ENCODE assay signal across 8 mouse cellular contexts in genomic region chr2:149828911-149829310, GRCm38 (mm10). TPM values are rescaled to one million over a fixed set of nuclear protein-coding genes. Genes with fewer than 3 reads are reported as not detected.
DNase-seq lines count a peak whose midpoint lies in the region; ATAC-seq and TF ChIP-seq lines count a peak whose summit lies in the region.

Syndig1 (plus strand) TSS chr2:149829211.

- no peak for ATAC-seq in liver, embryonic 11.5 days (replicated peaks; ENCODE audit: low FRiP score)
- no peak for ATAC-seq in liver, postnatal 0 days
- no peak for ATAC-seq in forebrain, embryonic 13.5 days
- ATAC-seq in neural tube, embryonic 15.5 days (ENCODE audit: low FRiP score) = no peak

- H3K27ac ChIP-seq in liver, embryonic 11.5 days (ENCODE audit: low read depth, low read length) = no peak within 1 kb of the TSS
- H3K27ac ChIP-seq in liver, postnatal 0 days (ENCODE audit: low read depth) = no peak within 1 kb of the TSS
- no peak within 1 kb of the TSS for H3K27ac ChIP-seq in forebrain, embryonic 13.5 days
- peak within 1 kb of the TSS; percentile 82 for H3K27ac ChIP-seq in neural tube, embryonic 15.5 days (replicated peaks)

- no peak for TF ChIP-seq EP300 in liver, postnatal 0 days (IDR thresholded peaks at IDR 0.05; ENCODE audit: low read depth)

- DNase-seq in liver, embryonic 11.5 days (ENCODE audit: low spot score) = no peak
- DNase-seq in liver, postnatal 0 days = no peak
- no peak for DNase-seq in left cerebral cortex, adult 8-10 months (ENCODE audit: low spot score in 2 of 2)
- no peak for DNase-seq in spleen, postnatal 36 days (ENCODE audit: low spot score in 2 of 2)
- DNase-seq in cerebellum, postnatal 36 days = no peak
- DNase-seq in spleen, adult 12 weeks (ENCODE audit: low spot score) = no peak

- H3K36me3 ChIP-seq in liver, embryonic 11.5 days (ENCODE audit: control insufficient read depth, insufficient read depth, low read length) = no peaks in the 10 kb centered on the region
- H3K36me3 ChIP-seq in liver, postnatal 0 days (replicated peaks; ENCODE audit: insufficient read depth, low read length) = no peaks in the 10 kb centered on the region
- H3K36me3 ChIP-seq in forebrain, embryonic 13.5 days (ENCODE audit: poor library complexity, severe bottlenecking) = no peaks in the 10 kb centered on the region
- no peaks in the 10 kb centered on the region for H3K36me3 ChIP-seq in neural tube, embryonic 15.5 days

- H3K9me3 ChIP-seq in liver, embryonic 11.5 days (ENCODE audit: control insufficient read depth, low read length) = no peaks in the 10 kb centered on the region
- no peaks in the 10 kb centered on the region for H3K9me3 ChIP-seq in liver, postnatal 0 days (ENCODE audit: low read length)
- H3K9me3 ChIP-seq in forebrain, embryonic 13.5 days (replicated peaks) = no peaks in the 10 kb centered on the region
- H3K9me3 ChIP-seq in neural tube, embryonic 15.5 days (replicated peaks) = no peaks in the 10 kb centered on the region

- peaks cover 39% of the 10 kb centered on the region for H3K27me3 ChIP-seq in liver, embryonic 11.5 days (replicated peaks; ENCODE audit: control insufficient read depth, insufficient read depth, low read length)
- H3K27me3 ChIP-seq in liver, postnatal 0 days (ENCODE audit: insufficient read depth, low read length) = peaks cover 38% of the 10 kb centered on the region
- H3K27me3 ChIP-seq in forebrain, embryonic 13.5 days = peaks cover 43% of the 10 kb centered on the region
- H3K27me3 ChIP-seq in neural tube, embryonic 15.5 days (replicated peaks) = peaks cover 6% of the 10 kb centered on the region

- 65% methylated on average over 2 of the region's 2 CpGs for WGBS in liver, embryonic 11.5 days
- WGBS in liver, postnatal 0 days (ENCODE audit: insufficient replicate concordance) = 55% methylated on average over 2 of the region's 2 CpGs
- WGBS in forebrain, embryonic 13.5 days = 87% methylated on average over 2 of the region's 2 CpGs
- 71% methylated on average over 2 of the region's 2 CpGs for WGBS in neural tube, embryonic 15.5 days

- TF ChIP-seq CTCF in liver, postnatal 0 days (IDR thresholded peaks at IDR 0.05; ENCODE audit: low read depth) = no peak

- H3K4me1 ChIP-seq in liver, embryonic 11.5 days (replicated peaks; ENCODE audit: control insufficient read depth, insufficient read depth, low read length) = no peaks in the 10 kb centered on the region
- no peaks in the 10 kb centered on the region for H3K4me1 ChIP-seq in liver, postnatal 0 days (ENCODE audit: insufficient read depth)
- peaks cover 22% of the 10 kb centered on the region for H3K4me1 ChIP-seq in forebrain, embryonic 13.5 days
- peaks cover 26% of the 10 kb centered on the region for H3K4me1 ChIP-seq in neural tube, embryonic 15.5 days

- peak within 1 kb of the TSS; percentile 68 for H3K4me2 ChIP-seq in liver, embryonic 11.5 days
- H3K4me2 ChIP-seq in liver, postnatal 0 days (ENCODE audit: low read depth, low read length) = no peak within 1 kb of the TSS
- peak within 1 kb of the TSS; percentile 97 for H3K4me2 ChIP-seq in forebrain, embryonic 13.5 days
- peak within 1 kb of the TSS; percentile 92 for H3K4me2 ChIP-seq in neural tube, embryonic 15.5 days

- no peak within 1 kb of the TSS for H3K9ac ChIP-seq in liver, embryonic 11.5 days (ENCODE audit: low read depth, low read length)
- H3K9ac ChIP-seq in liver, postnatal 0 days (replicated peaks) = no peak within 1 kb of the TSS
- H3K9ac ChIP-seq in forebrain, embryonic 13.5 days = peak within 1 kb of the TSS; percentile 74; the same call in 1 of the 2 replicates
- peak within 1 kb of the TSS; percentile 67 for H3K9ac ChIP-seq in neural tube, embryonic 15.5 days (replicated peaks)

- H3K4me3 ChIP-seq in liver, embryonic 11.5 days (ENCODE audit: low read depth, low read length) = no peak within 1 kb of the TSS; the same call in 1 of the 2 replicates
- H3K4me3 ChIP-seq in liver, postnatal 0 days (ENCODE audit: low read depth, low read length) = no peak within 1 kb of the TSS
- H3K4me3 ChIP-seq in forebrain, embryonic 13.5 days = peak within 1 kb of the TSS; percentile 65
- peak within 1 kb of the TSS; percentile 66 for H3K4me3 ChIP-seq in neural tube, embryonic 15.5 days (replicated peaks)

RNA-seq across cellular contexts. Expression of gene Syndig1, which starts in this region (rescaled TPM):
- 1.6 and 2.1 TPM in 2 replicates for polyA plus RNA-seq in liver, embryonic 11.5 days (2014; fragmentation: Nextera tagmentation; extraction: Ambion mirVana)
- 0.08 TPM in 1 of 2 replicates, not detected in the other for polyA plus RNA-seq in liver, postnatal 0 days (2015; fragmentation: Nextera tagmentation; extraction: Ambion mirVana)
- polyA plus RNA-seq in forebrain, embryonic 13.5 days (2015; fragmentation: Nextera tagmentation; extraction: Ambion mirVana) = 8.2 and 9.8 TPM in 2 replicates
- 10 to 100 TPM; 53.9 to 58.9 (median 57.0) TPM for total RNA-seq in left cerebral cortex, adult 8-10 months (2022)
- polyA plus RNA-seq in neural tube, embryonic 15.5 days (2015; fragmentation: Nextera tagmentation; extraction: Ambion mirVana) = 73.2 and 77.9 TPM in 2 replicates

Comparison
In these comparisons a context has a peak if more than half of its experiments do, and no peak if none do; other contexts are left out.
1. H3K4me3 ChIP-seq: peak in forebrain, embryonic 13.5 days (single experiment) and neural tube, embryonic 15.5 days (single experiment); none in liver, embryonic 11.5 days (single experiment) and liver, postnatal 0 days (single experiment).
2. H3K9ac ChIP-seq: peak in forebrain, embryonic 13.5 days (single experiment) and neural tube, embryonic 15.5 days (single experiment); none in liver, embryonic 11.5 days (single experiment) and liver, postnatal 0 days (single experiment).